Mouse (Mus musculus): ENCODE data around the gene Osbpl10.
"Not testable (repeated sequence)": the region's sequence is repeated elsewhere in the genome, so short reads cannot be mapped to it uniquely, and the experiment has no call there.

The Osbpl10 gene

GRCm38 (mm10) chr9:115261456-115261855 is 283.1 kb downstream of the Osbpl10 start:
- no peak for DNase-seq (ENCODE audit: extremely low read depth, low read depth, low spot score)

GRCm38 (mm10) chr9:115261896-115262295 is 283.5 kb downstream of the Osbpl10 start:
- DNase-seq (ENCODE audit: extremely low read depth, low read depth, low spot score): no peak

- DNase-seq (ENCODE audit: extremely low read depth, low read depth, low spot score): no peak
Observed at GRCm38 (mm10) chr9:115271556-115271955, 293.2 kb downstream of the Osbpl10 start.

- DNase-seq (ENCODE audit: extremely low read depth, low read depth, low spot score): not testable (repeated sequence)
Observed at GRCm38 (mm10) chr9:115272451-115272850, 294.1 kb downstream of the Osbpl10 start.

GRCm38 (mm10) chr9:115273095-115273649 is 294.8 kb downstream of the Osbpl10 start:
- no peak for DNase-seq (ENCODE audit: extremely low read depth, low read depth, low spot score)

- no peak for DNase-seq (ENCODE audit: extremely low read depth, low read depth, low spot score)
Observed at GRCm38 (mm10) chr9:115274806-115275205, 296.4 kb downstream of the Osbpl10 start.

GRCm38 (mm10) chr9:115278641-115279040 is 300.3 kb downstream of the Osbpl10 start:
- DNase-seq (ENCODE audit: extremely low read depth, low read depth, low spot score): no peak

Data from fat pad, adult 2 months (tissue).